Mouse (Mus musculus): ENCODE results near the gene H2al2a.

DNA sequence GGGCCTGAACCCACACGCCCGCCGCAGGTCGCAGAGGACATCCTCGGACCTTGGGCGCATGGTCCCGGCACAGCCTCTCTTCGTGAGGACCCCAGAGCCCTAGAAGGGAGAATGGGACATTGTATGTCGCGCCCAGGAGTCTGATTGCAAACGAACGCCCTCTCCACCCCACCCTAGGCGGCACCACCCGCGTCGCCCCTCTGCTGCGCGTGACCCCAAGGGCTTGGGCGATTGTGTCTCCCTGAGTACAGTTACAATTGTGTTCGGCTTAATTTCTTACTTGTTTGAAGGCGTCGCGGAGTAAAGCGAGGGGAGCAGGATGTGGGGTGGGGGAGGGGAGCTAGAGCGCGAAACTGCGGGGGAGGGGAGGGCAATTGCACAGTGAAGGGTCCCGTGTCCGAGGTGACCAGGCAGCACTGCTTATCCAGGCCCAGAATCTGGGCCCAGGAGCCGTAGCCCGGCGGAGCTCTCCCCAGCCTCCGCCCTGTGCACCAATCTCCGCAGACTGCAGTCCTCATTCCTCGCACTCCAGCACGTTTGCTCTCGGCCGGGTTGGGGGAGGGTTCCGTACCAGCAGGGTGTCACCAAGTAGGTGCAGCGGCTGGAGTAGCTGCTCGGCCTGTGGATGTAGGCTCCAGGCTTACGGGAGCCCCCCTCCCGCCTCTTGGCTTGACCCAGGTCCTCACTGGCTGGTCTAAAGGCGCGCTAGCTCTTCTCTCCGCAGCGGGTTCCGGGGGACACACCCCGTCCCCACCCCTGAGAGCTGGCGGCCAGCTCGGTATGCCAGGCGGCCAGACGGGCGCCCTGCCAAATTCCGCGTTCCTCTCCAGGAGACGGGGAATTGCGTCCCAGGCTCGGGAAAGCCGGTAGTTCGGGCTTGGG is 31.6 kb upstream of the H2al2a start:
- TF ChIP-seq FLI1 (IDR thresholded peaks at IDR 0.05; ENCODE audit: low read length) (no peak), GATA1 (IDR thresholded peaks at IDR 0.05; ENCODE audit: borderline replicate concordance, low read length) (no peak)
